Mouse (Mus musculus) lung, postnatal 0 days (tissue): ENCODE measurements at regions not wholly inside any gene's neighbourhood (a gene's known extent, or its start where the extent isn't known, plus 50 kb on each side); places are given as distances from the start of the nearest gene placed in this dataset.
A peak's percentile ranks its signal among the peaks of the same experiment; 100 is the strongest.

Experiments
- ATAC-seq: fragments of 200-750 bp; cut with Nextera tagmentation; 2 replicates; pipeline ENCODE4 v1.8.0; 2017; ENCODE audit warnings: moderate library complexity
- DNase-seq: peaks from one replicate; pipeline ENCODE4 v3.0.0-alpha.2; 2016; ENCODE audit warnings: low spot score
- H3K27ac ChIP-seq: fragments of 300-500 bp; sonication (generic); 2 replicates; pipeline ENCODE4 v1.5.1; 2014; ENCODE audit warnings: antibody characterized with exemption, mild to moderate bottlenecking, low read length, mixed read lengths
- H3K27me3 ChIP-seq: fragments of 300-500 bp; sonication (generic); replicated peaks from 2 replicates; pipeline ENCODE4 v1.6.1; 2014; ENCODE audit warnings: low read length, mixed read lengths; ENCODE audit not compliant: insufficient read depth
- H3K36me3 ChIP-seq: fragments of 300-500 bp; sonication (generic); 2 replicates; pipeline ENCODE4 v1.6.1; 2014; ENCODE audit warnings: low read length, mixed read lengths; ENCODE audit not compliant: insufficient read depth
- H3K4me1 ChIP-seq: fragments of 300-500 bp; sonication (generic); 2 replicates; pipeline ENCODE4 v1.6.1; 2014; ENCODE audit warnings: antibody characterized with exemption, low read depth, low read length, mixed read lengths; ENCODE audit not compliant: insufficient read depth
- H3K4me2 ChIP-seq: fragments of 300-500 bp; sonication (generic); replicated peaks from 2 replicates; pipeline ENCODE4 v1.6.1; 2014; ENCODE audit warnings: low read depth, mild to moderate bottlenecking, low read length, moderate library complexity, mixed read lengths
- H3K4me3 ChIP-seq: fragments of 300-500 bp; sonication (generic); 2 replicates; pipeline ENCODE4 v1.5.1; 2014; ENCODE audit warnings: low read depth, low read length
- H3K9ac ChIP-seq: fragments of 300-500 bp; sonication (generic); replicated peaks from 2 replicates; pipeline ENCODE4 v1.6.1; 2014; ENCODE audit warnings: low read depth, mild to moderate bottlenecking
- H3K9me3 ChIP-seq: fragments of 300-500 bp; sonication (generic); 2 replicates; pipeline ENCODE4 v1.6.1; 2016; ENCODE audit warnings: low read length, mixed read lengths
- CTCF ChIP-seq: IDR thresholded peaks from 2 replicates; pipeline ENCODE4 v1.5.1; 2016; ENCODE audit warnings: antibody characterized with exemption, mild to moderate bottlenecking
- EP300 ChIP-seq: IDR thresholded peaks from 2 replicates; pipeline ENCODE4 v1.6.1; 2016; ENCODE audit warnings: antibody characterized with exemption, mild to moderate bottlenecking, control low read depth
- WGBS: fragments of 180-500 bp; shearing (Covaris S2); extraction: QIAGEN DNeasy Blood & Tissue Kit; methylation state at CpG from one replicate; pipeline ENCODE4 v1.1.7; 2014; 5-methylcytosine and 5-hydroxymethylcytosine counted together

- Histone ChIP-seq H3K4me1 (no peaks in the 10 kb centered on the region), H3K9me3 (peaks cover 6% of the 10 kb centered on the region; the same call in 1 of the 2 replicates), H3K4me3 (no peak overlapping the region), H3K27ac (no peak overlapping the region), H3K9ac (no peak overlapping the region), H3K27me3 (no peaks in the 10 kb centered on the region), H3K36me3 (no peaks in the 10 kb centered on the region), H3K4me2 (no peak overlapping the region)
- WGBS = 58% methylated on average over 2 of the region's 2 CpGs
- TF ChIP-seq EP300 = no peak
- peak; percentile 55 for TF ChIP-seq CTCF
- no peak for ATAC-seq
- no peak for DNase-seq
Measured at GRCm38 (mm10) chr8:104033148-104033547, 68.3 kb upstream of the Cdh5 start.

GRCm38 (mm10) chr8:104034286-104034685 is 67.1 kb upstream of the Cdh5 start:
- Histone ChIP-seq H3K36me3 (no peaks in the 10 kb centered on the region), H3K4me3 (no peak overlapping the region), H3K4me2 (no peak overlapping the region), H3K27me3 (no peaks in the 10 kb centered on the region), H3K9ac (no peak overlapping the region), H3K9me3 (peaks cover 6% of the 10 kb centered on the region; the same call in 1 of the 2 replicates), H3K27ac (no peak overlapping the region), H3K4me1 (no peaks in the 10 kb centered on the region)
- TF ChIP-seq CTCF = no peak
- TF ChIP-seq EP300 = no peak
- 23% methylated on average over 3 of the region's 3 CpGs for WGBS
- DNase-seq (peak; percentile 19), ATAC-seq (no peak)

GRCm38 (mm10) chr8:104036580-104037477 is 64.6 kb upstream of the Cdh5 start:
- ATAC-seq (peak; percentile 57), DNase-seq (no peak)
- Histone ChIP-seq H3K27me3 (no peaks in the 10 kb centered on the region), H3K4me1 (no peaks in the 10 kb centered on the region), H3K9me3 (no peaks in the 10 kb centered on the region), H3K4me3 (no peak overlapping the region), H3K4me2 (no peak overlapping the region), H3K9ac (no peak overlapping the region), H3K36me3 (no peaks in the 10 kb centered on the region), H3K27ac (no peak overlapping the region)
- TF ChIP-seq EP300 = peak; percentile 69
- TF ChIP-seq CTCF = no peak
- WGBS = 67% methylated on average over 26 of the region's 26 CpGs

GRCm38 (mm10) chr8:104037611-104038010 is 63.8 kb upstream of the Cdh5 start:
- H3K27me3 ChIP-seq = no peaks in the 10 kb centered on the region
- no peaks in the 10 kb centered on the region for H3K36me3 ChIP-seq
- H3K4me1 ChIP-seq = no peaks in the 10 kb centered on the region
- no peak for ATAC-seq
- H3K9ac ChIP-seq = no peak overlapping the region
- 72% methylated on average over 7 of the region's 7 CpGs for WGBS
- no peak overlapping the region for H3K27ac ChIP-seq
- DNase-seq = no peak
- no peak overlapping the region for H3K4me3 ChIP-seq
- TF ChIP-seq CTCF = no peak
- TF ChIP-seq EP300 = no peak
- H3K4me2 ChIP-seq = no peak overlapping the region
- H3K9me3 ChIP-seq = no peaks in the 10 kb centered on the region

GRCm38 (mm10) chr8:104039526-104039925 is 61.9 kb upstream of the Cdh5 start:
- peak; percentile 42 for ATAC-seq
- no peaks in the 10 kb centered on the region for H3K4me1 ChIP-seq
- no peak overlapping the region for H3K4me3 ChIP-seq
- H3K4me2 ChIP-seq = no peak overlapping the region
- H3K27ac ChIP-seq = no peak overlapping the region
- TF ChIP-seq EP300 (no peak), CTCF (no peak)
- no peaks in the 10 kb centered on the region for H3K27me3 ChIP-seq
- H3K9me3 ChIP-seq = no peaks in the 10 kb centered on the region
- 57% methylated on average over 12 of the region's 12 CpGs for WGBS
- H3K9ac ChIP-seq = no peak overlapping the region
- H3K36me3 ChIP-seq = no peaks in the 10 kb centered on the region
- DNase-seq = peak; percentile 32

- Histone ChIP-seq H3K36me3 (no peaks in the 10 kb centered on the region), H3K27me3 (no peaks in the 10 kb centered on the region), H3K4me1 (no peaks in the 10 kb centered on the region), H3K27ac (no peak overlapping the region), H3K4me3 (no peak overlapping the region), H3K9ac (no peak overlapping the region), H3K4me2 (no peak overlapping the region), H3K9me3 (no peaks in the 10 kb centered on the region)
- no peak for TF ChIP-seq CTCF
- no peak for TF ChIP-seq EP300
- DNase-seq (no peak), ATAC-seq (no peak)
- 79% methylated on average over 5 of the region's 5 CpGs for WGBS
Measured at GRCm38 (mm10) chr8:104041522-104041921, 59.9 kb upstream of the Cdh5 start.
